Mouse (Mus musculus) thymus, postnatal 4 days (tissue): ENCODE data around the gene Spata5.
"Not testable (repeated sequence)": the region's sequence is repeated elsewhere in the genome, so short reads cannot be mapped to it uniquely, and the experiment has no call there.

ENCODE experiments used
- DNase-seq: peaks from one replicate; pipeline ENCODE4 v3.0.0; 2021

The Spata5 gene

DNA sequence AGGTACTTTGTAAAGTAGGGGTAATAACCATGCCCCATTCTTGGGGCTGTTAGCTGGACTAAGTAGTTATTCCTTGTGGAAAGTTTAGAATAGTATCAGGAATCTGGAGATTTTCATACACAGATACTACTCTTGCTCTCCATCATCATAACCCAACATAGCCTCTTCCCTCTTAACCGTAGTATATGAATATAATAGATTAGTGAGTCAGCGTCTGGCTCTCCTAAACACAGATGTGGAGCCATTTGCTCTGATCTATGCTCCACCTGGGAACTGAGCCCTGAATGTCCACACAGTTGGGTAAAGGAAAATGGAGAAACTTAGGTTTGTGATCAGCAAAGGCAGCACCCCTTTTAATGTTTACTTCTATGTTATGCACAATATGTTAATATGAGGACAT lies 96.7 kb downstream of the Spata5 start:
- DNase-seq: no peak

DNA sequence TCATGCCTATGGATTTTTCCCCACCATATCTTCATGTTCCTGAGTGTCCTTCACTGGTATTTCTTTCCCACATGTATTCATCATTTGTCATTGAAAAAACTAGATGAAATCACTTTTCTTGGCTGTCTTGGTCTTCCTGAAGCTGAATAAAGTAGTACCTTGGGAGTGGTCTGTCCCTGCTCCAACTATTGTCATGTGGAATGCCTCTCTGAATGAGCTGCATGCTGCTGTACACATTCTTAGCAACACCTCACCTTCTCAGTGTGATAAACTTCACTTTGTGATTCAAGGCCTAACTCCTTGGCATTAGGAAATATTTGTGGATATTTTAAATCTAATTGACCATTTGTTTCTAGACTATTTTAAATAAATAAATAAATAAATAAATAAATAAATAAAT lies 98.9 kb downstream of the Spata5 start:
- DNase-seq: no peak

- DNase-seq: no peak
These were observed 100.8 kb downstream of the Spata5 start for GRCm38 (mm10) chr3:37520334-37521023.

DNA sequence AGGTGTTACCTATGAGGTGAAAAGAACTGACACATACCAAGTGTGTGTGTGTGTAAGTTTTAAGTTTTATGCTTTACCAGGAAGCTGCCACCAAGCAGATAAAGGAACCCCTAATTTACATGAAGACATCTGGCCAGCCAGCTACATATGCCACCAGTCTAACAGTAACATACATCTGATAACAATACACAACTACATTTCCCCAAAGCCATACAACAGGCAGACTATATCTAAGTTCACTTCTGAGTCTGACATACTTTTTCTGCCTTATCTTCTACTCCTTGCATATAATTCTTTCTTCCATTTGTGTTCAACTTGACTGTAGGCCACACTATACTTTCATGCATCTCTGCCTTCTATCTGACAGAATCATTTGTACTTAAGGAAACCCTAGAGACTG lies 112.4 kb downstream of the Spata5 start:
- no peak for DNase-seq

GRCm38 (mm10) chr3:37540701-37541100 lies 121.0 kb downstream of the Spata5 start:
- not testable (repeated sequence) for DNase-seq

- DNase-seq: no peak
These were observed 126.7 kb downstream of the Spata5 start for GRCm38 (mm10) chr3:37546351-37546750.

- no peak for DNase-seq
These were observed 130.5 kb downstream of the Spata5 start for GRCm38 (mm10) chr3:37550190-37550589.

DNA sequence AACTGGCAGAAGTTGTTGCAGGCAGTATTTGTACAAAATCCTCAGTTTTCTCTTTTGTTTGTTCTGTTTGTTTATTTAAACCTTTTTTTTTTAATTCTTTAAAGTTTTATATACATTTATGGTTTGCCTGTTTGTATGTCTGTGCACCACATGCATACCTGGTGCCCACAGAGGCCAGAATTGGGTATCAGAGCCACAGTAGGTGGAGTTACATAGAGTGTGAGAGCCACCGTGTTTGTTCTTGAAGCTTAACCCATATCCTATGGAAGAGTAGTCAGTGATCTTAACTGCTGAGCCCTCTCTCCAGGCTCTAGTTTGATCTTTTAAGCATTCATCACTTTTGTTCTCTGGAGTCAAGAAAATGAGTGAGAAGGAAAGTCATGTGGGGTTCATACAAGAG lies 130.9 kb downstream of the Spata5 start:
- no peak for DNase-seq

DNA sequence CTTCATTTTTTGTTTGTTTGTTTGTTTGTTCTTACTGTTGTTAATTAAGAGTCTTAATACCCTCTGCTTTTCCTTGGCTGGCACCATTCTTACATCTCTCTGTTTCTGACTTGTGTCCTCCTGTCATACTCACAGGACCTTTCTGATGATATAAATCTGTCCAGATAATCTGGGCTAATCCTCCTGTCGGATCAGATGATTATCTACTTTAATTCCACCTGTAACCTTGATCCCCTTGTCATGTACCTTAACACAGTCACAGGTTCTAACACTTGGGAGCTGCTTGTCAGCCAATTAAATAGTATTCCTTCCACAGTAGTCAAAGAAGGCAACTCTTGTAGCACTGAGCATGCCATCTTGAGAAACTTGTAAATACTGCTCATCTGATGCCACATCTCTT lies 131.8 kb downstream of the Spata5 start:
- no peak for DNase-seq

DNA sequence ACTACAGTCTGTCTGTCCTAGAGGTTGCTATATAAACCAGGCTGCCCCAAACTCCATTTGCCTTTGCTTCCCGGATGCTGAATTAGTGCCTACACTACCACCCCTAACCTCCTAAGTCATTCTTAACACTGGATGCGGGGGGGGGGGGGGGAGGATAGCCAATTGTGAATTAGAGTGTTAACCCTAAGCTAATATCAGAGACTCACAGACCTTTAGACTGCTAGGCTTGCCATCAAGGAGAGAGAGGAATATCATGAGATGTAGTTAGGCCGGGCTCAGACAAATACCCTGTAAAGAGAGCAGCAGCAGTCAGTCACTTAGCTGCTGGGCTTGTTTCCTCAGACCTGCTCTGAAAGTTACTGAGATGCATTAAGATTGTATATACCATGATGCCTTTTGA lies 132.5 kb downstream of the Spata5 start:
- DNase-seq: no peak

DNA sequence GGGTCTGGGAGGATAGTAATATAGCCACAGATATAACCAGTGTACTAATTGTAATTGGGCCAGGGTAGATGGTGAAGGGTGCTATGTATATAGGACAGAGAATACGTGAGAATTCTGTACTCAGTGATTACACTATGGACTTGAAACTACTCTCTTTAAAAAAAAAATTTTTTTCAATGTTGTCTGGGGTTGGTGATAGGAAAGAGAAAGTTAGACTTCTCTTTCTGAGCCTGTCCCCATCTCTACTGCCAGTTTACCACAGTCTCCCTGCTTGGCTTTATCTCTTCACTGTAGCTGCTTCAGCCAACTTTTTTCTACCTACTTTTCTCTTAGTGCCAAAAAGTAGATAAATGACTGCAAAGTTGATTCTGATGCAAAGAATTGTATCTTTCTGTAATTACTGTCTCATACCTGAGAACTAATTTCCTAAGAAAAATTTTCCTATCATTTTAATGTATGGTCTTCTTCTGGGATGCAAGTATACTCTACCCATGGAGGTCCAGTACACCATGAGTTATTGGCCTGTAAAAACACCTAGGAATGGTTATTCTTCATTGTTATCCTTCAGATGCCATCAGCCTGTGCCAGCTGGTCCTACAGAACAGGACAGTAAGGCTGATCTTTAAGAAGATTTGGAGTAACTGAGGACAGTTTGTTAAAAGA lies 133.8 kb downstream of the Spata5 start:
- no peak for DNase-seq

GRCm38 (mm10) chr3:37556412-37557113 lies 136.9 kb downstream of the Spata5 start:
- no peak for DNase-seq

GRCm38 (mm10) chr3:37557741-37558479 lies 138.2 kb downstream of the Spata5 start:
- no peak for DNase-seq

GRCm38 (mm10) chr3:37559339-37559738 lies 139.6 kb downstream of the Spata5 start:
- no peak for DNase-seq

GRCm38 (mm10) chr3:37561466-37561865 lies 141.8 kb downstream of the Spata5 start:
- DNase-seq: no peak

- no peak for DNase-seq
These were observed 146.4 kb downstream of the Spata5 start for GRCm38 (mm10) chr3:37566097-37566496.

DNA sequence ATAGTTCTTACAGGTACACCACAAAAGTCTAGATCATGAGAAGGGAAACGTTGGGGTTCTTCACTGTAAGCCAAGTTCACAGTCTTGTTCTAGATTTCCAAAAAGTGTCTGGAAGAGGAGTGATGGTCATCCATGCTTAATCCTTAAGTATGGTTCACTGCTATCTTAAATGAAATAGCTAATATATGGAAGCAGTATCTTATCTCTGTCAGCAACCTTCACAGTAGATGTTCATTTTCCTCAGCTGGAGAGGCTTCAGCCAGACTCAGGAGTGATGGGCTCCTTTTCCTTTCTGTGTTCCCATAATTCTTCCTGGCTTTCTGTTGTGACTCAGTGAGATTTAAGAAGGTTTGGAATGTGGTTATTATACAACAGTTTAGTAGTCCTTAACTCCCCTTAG lies 147.8 kb downstream of the Spata5 start:
- no peak for DNase-seq

DNA sequence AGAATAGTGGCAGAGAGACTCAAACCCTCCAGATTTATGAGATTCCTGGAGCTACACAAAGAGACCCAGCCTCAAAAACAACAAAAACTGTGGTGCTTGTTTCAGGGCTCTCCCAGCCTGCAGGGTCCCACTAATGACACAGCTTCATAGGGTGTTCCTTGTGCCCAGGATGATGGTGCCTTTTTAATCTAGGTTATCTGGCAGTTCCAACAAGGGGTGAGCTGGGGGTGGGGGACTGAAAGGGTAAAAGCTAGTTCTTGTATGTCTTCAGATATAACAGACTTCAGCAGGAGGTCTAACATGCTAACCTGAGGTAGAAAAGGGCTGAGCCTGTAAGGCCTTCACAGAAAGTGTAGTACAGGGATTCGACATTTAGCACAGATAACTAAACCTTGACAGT lies 149.1 kb downstream of the Spata5 start:
- DNase-seq: no peak

- peak; percentile 26 for DNase-seq
These were observed 150.2 kb downstream of the Spata5 start for GRCm38 (mm10) chr3:37569661-37570566.

GRCm38 (mm10) chr3:37571633-37572032 lies 151.9 kb downstream of the Spata5 start:
- no peak for DNase-seq

- no peak for DNase-seq
These were observed 152.4 kb downstream of the Spata5 start for GRCm38 (mm10) chr3:37572066-37572465.

DNA sequence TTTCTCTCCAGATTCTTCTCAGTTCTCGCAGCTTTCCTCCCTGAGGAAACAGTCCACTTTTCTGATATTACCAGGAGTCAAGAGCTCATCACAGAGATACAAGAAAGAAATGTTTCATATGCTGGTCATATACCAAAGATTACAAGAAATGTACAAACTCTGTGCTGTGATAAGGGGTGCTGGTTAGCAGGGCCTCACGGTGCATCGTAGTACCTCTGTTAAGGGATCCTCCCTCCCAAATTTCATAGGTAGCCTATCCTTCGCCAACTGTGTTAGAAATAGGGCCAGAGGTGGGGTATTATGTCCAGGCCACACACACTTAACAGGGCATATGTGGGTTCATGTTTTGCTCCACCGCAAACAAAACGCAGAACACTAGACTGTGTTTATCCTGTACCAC lies 157.1 kb downstream of the Spata5 start:
- DNase-seq: no peak
